Mouse (Mus musculus): ENCODE data around the gene Galnt7.
"Not testable (repeated sequence)": the region's sequence is repeated elsewhere in the genome, so short reads cannot be mapped to it uniquely, and the experiment has no call there.

The Galnt7 gene

GRCm38 (mm10) chr8:57540110-57540838, 112.6 kb downstream of the Galnt7 start:
- DNase-seq (ENCODE audit: low spot score in 2 of 2): peak; percentile 42 to 55

- no peak for DNase-seq (ENCODE audit: low spot score in 2 of 2)
Measured at GRCm38 (mm10) chr8:57538601-57539000, 114.2 kb downstream of the Galnt7 start.

GRCm38 (mm10) chr8:57536167-57536566, 116.7 kb downstream of the Galnt7 start:
- DNase-seq (ENCODE audit: low spot score in 2 of 2): no peak

- no peak for DNase-seq (ENCODE audit: low spot score in 2 of 2)
Measured at GRCm38 (mm10) chr8:57534495-57534894, 118.3 kb downstream of the Galnt7 start.

- DNase-seq (ENCODE audit: low spot score in 2 of 2): no peak
Measured at GRCm38 (mm10) chr8:57533106-57533505, 119.7 kb downstream of the Galnt7 start.

- DNase-seq (ENCODE audit: low spot score in 2 of 2): no peak
Measured at GRCm38 (mm10) chr8:57532223-57532622, 120.6 kb downstream of the Galnt7 start.

GRCm38 (mm10) chr8:57530666-57531349, 122.0 kb downstream of the Galnt7 start:
- DNase-seq (ENCODE audit: low spot score in 2 of 2): peak; percentile 73 to 86

GRCm38 (mm10) chr8:57530238-57530637, 122.6 kb downstream of the Galnt7 start:
- no peak for DNase-seq (ENCODE audit: low spot score in 2 of 2)

- no peak for DNase-seq (ENCODE audit: low spot score in 2 of 2)
Measured at GRCm38 (mm10) chr8:57528036-57528435, 124.8 kb downstream of the Galnt7 start.

- DNase-seq (ENCODE audit: low spot score in 2 of 2): no peak
Measured at GRCm38 (mm10) chr8:57520186-57520786, 132.5 kb downstream of the Galnt7 start.

GRCm38 (mm10) chr8:57517723-57518122, 135.1 kb downstream of the Galnt7 start:
- no peak for DNase-seq (ENCODE audit: low spot score in 2 of 2)

- DNase-seq (ENCODE audit: low spot score in 2 of 2): not testable (repeated sequence)
Measured at GRCm38 (mm10) chr8:57516685-57517084, 136.1 kb downstream of the Galnt7 start.

- not testable (repeated sequence) for DNase-seq (ENCODE audit: low spot score in 2 of 2)
Measured at GRCm38 (mm10) chr8:57513178-57513661, 139.6 kb downstream of the Galnt7 start.

- no peak for DNase-seq (ENCODE audit: low spot score in 2 of 2)
Measured at GRCm38 (mm10) chr8:57512141-57513056, 140.4 kb downstream of the Galnt7 start.

- DNase-seq (ENCODE audit: low spot score in 2 of 2): peak; percentile 100
Measured at GRCm38 (mm10) chr8:57511316-57512118, 141.3 kb downstream of the Galnt7 start, which contains the start of gene Hmgb2. Gene Hmgb2 (plus strand): TSS chr8:57511907.

- no peak for DNase-seq (ENCODE audit: low spot score in 2 of 2)
Measured at GRCm38 (mm10) chr8:57510791-57511315, 142.0 kb downstream of the Galnt7 start.

- no peak for DNase-seq (ENCODE audit: low spot score in 2 of 2)
Measured at GRCm38 (mm10) chr8:57508657-57509056, 144.2 kb downstream of the Galnt7 start.

GRCm38 (mm10) chr8:57507556-57508063, 145.2 kb downstream of the Galnt7 start:
- no peak for DNase-seq (ENCODE audit: low spot score in 2 of 2)

- not testable (repeated sequence) for DNase-seq (ENCODE audit: low spot score in 2 of 2)
Measured at GRCm38 (mm10) chr8:57505500-57505899, 147.3 kb downstream of the Galnt7 start.

GRCm38 (mm10) chr8:57503641-57504040, 149.2 kb downstream of the Galnt7 start:
- DNase-seq (ENCODE audit: low spot score in 2 of 2): peak; percentile 48 to 52

Data from urinary bladder, postnatal 36 days (tissue).